Mouse (Mus musculus): ENCODE measurements around the gene Acvr1.

Gene Acvr1

GRCm38 (mm10) chr2:58567066-58567810 is at the start of gene Acvr1, which contains the start of gene Upp2:
Gene Acvr1 (minus strand): TSS chr2:58567157.
Gene Upp2 (plus strand): TSS chr2:58567298.
- peak; percentile 2 for DNase-seq (ENCODE audit: low read depth in 2 of 2, low spot score in 2 of 2)

DNA sequence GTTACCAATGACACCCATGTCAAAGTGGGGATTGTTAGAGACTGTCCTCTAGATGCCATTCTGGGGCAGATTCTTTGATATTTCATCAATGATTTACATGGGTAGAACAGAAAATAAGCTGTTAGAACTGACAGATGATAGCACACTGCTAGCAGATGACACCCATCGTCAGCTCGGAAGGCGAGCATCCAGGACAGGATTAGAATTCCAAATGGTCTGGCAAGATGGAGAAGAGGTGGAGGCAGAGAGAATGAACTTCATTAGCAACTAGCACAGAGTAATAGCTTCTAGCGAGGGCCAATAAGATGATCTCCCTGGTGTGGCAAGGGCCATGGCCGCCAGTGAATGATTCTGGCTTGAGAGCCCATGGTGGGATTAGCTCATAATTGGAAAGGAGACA is 48.8 kb upstream of the Acvr1 start:
- DNase-seq (ENCODE audit: low read depth in 2 of 2, low spot score in 2 of 2): no peak

DNA sequence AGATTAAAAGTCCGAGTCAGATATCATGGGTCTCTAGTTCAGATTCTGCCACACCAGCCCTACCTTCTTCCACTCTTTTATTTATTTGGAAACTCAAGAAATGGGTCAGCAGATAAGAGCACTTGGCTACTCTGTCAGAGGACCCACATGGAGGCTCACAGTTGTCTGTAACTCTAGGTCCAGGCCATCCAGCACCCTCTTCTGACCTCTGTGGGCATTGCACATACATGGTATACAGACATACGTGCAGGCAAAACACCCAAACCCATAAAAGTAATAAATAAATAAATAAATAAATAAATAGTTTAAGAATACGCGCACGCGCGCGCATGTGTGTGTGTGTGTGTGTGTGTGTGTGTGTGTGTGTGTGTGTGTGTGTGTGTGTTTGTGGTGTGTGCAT is 47.9 kb upstream of the Acvr1 start:
- DNase-seq (ENCODE audit: low read depth in 2 of 2, low spot score in 2 of 2): no peak

DNA sequence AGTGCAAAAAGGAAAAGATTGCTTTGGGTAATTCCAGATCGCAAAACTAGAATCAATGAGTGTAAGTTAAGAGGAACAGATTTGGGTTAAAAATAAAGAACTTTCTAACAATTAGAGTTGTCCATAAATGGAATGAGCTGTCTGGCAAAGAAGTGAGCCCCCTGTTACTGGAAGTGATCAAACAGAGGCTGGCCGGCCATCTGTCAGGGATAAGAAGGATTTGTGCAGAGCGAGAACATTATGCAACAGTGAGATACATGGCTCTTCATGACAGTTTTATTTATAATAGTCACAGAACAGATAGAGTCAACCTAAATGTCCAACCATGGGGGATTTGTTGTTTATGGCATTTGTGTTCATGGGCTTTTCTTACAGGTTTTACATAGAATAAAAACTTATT is 46.8 kb upstream of the Acvr1 start:
- no peak for DNase-seq (ENCODE audit: low read depth in 2 of 2, low spot score in 2 of 2)

DNA sequence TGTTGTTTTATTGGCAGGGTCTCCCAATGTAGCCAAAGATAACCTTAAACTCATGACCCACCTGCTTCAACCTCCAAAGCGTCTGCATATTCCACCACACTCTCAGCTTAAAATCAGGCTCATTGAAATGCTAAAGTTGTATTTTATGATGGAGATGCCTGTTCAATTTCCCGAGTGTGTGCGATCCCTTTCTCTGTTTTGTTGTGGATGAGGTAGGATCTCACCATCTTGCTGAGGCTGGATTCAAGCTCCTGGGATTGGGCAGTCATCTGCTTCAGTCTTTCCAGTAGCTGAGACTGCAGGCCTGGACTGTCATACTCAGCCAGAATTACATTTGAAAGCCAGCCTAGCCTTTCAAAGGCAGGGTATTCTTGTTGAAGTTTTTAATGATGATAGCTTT is 37.8 kb upstream of the Acvr1 start:
- no peak for DNase-seq (ENCODE audit: low read depth in 2 of 2, low spot score in 2 of 2)

- DNase-seq (ENCODE audit: low read depth in 2 of 2, low spot score in 2 of 2): no peak
These were observed 36.4 kb upstream of the Acvr1 start for GRCm38 (mm10) chr2:58603379-58603778.

GRCm38 (mm10) chr2:58601382-58601781 is 34.4 kb upstream of the Acvr1 start:
- DNase-seq (ENCODE audit: low read depth in 2 of 2, low spot score in 2 of 2): no peak

DNA sequence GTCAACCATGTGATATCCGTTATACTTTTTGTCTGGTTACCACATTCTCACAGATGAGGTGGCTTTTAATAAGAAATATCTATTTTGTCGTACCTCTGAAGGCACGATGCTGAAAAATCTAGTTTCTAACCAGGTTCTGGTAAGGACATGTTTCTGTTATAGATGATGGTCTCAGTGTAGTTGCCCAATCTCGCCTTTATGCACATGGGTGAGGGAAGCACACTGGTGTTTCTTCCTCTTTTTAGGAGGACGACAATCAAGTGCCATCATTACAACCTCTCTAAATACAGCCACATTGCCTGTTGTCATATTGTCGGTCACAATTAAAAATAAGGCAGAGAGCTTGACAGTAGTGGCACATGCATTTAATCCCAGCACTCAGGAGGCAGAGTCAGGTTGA is 32.7 kb upstream of the Acvr1 start:
- DNase-seq (ENCODE audit: low read depth in 2 of 2, low spot score in 2 of 2): no peak

DNA sequence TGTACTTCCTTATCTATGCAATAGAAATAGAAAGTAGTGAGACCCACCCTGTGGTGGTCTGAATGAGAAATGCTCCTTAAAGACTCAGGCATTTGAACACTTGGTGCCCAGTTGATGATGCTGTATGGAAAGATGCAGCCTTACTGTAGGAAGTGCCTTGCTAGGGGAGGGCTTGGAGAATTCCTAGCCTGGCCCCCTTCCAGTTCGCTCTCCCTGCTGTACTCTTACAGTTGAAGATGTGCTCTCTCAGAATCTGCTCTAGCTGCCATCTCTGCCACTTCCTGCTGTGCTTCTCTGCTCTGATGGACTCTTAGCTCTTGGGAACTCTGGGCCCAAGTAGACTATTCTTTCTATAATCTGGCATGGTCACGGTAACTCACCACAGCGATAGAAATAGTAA is 30.6 kb upstream of the Acvr1 start:
- no peak for DNase-seq (ENCODE audit: low read depth in 2 of 2, low spot score in 2 of 2)

DNA sequence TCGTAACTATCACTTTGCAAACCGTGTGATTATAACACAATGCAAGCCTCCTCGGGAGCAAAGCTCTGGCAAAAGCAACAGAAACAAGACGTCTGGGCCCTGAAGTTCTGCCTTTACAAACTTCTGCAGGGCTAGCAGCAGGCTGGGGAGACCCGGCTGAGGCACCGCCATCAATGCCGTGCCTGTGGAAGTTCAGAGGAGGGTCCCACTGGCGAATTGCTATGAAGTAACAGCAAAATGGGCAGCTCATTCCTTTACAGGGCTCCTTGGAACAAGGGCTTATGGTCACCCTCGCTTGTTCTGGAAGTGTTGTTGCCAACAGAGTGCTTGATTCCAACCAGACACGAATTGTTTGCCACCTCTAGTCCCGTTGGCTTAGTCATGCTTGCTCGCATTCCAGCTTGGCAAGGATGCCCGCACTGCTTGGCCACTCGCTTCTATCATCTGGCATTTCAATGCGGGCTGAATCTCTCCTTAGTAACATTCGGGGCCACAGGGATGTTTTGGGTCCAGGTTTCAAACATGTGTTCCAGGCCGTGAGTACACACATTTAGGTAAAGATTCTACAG is 29.9 kb upstream of the Acvr1 start:
- no peak for DNase-seq (ENCODE audit: low read depth in 2 of 2, low spot score in 2 of 2)

- no peak for DNase-seq (ENCODE audit: low read depth in 2 of 2, low spot score in 2 of 2)
These were observed 28.4 kb upstream of the Acvr1 start for GRCm38 (mm10) chr2:58595350-58595749.

DNA sequence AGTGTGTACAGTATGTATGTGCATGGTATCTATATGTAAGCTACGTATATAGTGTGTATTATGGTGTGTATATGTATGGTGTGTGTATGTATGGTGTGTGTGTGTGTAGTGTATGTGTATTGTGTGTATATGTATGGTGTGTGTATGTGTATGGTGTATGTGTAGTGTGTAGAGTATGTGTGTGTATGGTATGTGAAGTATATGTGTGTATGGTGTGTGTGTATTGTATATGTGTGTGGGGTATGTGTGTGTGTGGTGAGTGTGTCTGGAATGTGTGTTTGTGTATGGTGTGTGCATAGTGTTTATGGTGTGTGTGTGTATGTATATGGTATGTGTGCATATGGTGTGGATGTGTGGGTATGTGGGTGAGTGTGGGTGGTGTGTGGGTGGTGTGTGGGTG is 23.1 kb upstream of the Acvr1 start:
- DNase-seq (ENCODE audit: low read depth in 2 of 2, low spot score in 2 of 2): no peak

- DNase-seq (ENCODE audit: low read depth in 2 of 2, low spot score in 2 of 2): no peak
These were observed 22.7 kb upstream of the Acvr1 start for GRCm38 (mm10) chr2:58589637-58590036.

GRCm38 (mm10) chr2:58586311-58586710 is 19.4 kb upstream of the Acvr1 start:
- no peak for DNase-seq (ENCODE audit: low read depth in 2 of 2, low spot score in 2 of 2)

DNA sequence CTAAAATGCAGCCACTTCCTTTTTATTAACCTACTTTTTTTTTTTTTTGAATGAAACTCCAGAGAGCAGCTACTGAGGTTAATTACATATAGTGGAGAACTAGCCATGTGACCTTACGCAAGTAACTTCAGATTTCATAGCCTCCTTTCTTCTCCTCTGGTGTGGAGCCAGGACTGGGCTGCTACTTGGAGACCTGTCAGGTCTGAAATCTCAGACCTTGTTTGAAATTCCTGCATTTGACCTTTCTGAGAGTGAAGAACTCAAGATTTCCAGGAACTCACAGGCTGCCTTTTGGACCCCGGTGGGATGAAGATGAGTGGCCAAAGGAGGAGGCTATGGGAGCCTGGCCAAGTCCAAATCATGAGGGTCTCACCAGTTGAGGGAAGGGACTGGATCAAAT is 7.2 kb upstream of the Acvr1 start:
- no peak for DNase-seq (ENCODE audit: low read depth in 2 of 2, low spot score in 2 of 2)

GRCm38 (mm10) chr2:58568841-58569645 is 2.1 kb upstream of the Acvr1 start:
- DNase-seq (ENCODE audit: low read depth in 2 of 2, low spot score in 2 of 2): no peak

DNA sequence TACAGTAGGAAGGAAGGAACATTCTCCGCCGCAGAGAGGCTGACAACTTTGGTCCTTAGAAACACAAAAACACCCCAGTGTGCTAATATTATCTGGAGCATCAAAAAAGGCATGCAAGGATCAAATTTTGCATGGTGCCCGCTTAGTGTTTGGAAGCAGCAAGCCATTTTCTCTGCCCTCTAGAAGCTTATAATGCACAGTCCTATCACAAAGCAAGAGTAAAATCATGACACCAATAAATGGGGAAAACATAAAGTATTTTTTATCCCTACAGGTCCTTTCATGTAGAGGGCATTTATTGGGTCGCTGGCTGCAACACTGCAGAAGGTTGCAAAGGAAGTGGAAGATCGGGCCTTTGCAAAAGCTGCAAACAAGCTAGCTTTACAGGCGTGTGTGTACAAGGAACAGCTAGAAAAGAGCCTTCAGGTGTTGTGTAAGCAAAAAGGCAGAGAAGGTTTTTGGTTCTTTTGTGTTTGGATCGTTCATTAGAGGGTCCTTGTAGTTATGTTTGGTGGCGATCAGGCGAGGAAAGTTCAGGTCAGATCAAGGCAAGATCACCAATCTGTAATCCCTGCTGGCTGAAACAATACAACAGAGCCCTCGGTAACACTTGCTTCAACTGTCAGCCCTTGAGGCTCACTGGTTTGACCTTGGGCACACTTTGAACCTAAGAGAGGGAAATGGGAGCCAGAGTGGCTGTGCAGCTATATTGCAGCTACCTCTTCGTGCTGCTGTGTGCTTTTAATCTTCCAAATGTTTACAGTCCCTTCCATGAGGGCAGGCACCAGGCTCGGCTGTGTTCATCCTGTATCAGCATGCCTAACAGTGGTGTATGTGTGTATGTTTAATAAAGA is 1.1 kb upstream of the Acvr1 start:
- DNase-seq (ENCODE audit: low read depth in 2 of 2, low spot score in 2 of 2): no peak

DNA sequence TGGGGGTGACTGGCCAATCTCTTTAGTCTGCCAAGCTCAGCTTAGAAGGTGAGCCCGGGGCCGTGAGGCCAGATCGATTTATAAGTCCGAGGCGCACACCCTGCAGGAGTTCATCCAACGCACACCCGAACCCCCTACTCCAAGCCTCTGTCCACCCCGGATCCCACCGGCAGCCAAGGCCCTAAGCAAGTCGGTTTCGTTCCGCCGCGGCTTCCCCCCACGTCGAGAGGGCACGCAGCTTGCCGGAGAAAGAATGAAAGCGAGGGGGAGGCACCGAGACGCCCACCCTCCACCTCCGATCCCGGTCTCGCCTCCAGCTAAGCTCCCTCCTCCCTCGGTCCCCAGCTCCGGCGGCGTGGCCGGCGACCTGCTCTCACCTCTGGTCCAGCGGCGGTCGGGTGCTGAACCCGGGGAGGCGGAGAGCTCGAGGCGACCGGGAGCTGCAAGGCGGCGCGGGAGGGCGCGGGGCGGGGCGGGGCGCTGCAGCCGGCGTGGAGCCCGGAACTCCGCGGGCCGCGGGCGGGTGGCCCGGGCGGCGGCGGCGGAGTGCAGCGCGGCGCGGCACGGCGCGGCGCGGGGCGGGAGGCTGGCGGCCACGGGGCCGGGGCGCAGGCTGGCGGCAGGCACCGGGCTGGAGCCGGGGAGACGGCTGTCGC is 419 bp downstream of the Acvr1 start:
- DNase-seq (ENCODE audit: low read depth in 2 of 2, low spot score in 2 of 2): peak; percentile 14 to 18

DNA sequence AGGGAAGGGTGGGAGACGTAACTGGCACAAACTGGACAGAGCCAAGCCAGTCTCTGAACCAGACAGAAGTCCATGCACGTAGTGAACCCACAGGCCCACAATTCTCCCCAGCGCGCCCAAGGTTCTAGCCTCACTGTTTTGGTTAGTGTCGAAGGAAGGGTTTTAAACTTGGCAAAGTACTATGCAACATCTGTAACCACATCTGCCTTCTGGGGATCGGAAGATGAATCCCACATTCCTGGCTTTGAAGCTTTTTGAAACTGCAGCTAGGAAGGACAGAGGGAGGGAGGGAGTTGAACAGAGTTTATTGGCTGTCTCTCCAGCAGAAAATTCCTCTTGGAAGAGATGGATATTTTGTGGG is 928 bp downstream of the Acvr1 start:
- DNase-seq (ENCODE audit: low read depth in 2 of 2, low spot score in 2 of 2): no peak

DNA sequence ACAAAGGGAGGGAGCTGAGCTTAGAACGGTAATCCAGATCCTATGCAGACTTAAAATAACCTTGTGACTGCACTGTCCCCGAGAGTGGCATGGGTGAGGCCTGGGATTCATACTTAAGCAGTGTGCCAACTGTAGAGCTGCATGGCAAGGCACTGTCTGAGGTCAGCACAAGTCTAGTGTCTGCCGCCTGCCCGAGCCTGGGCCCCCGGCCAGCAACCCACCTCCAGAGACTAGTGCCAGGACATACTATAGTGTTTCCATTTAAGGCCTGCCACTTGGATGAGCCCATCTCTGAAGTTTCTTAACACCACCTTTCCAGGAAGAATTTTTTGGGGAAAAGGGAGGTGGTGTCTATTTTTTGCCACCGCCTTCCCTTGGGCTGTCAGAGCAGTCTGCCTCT is 1.7 kb downstream of the Acvr1 start:
- no peak for DNase-seq (ENCODE audit: low read depth in 2 of 2, low spot score in 2 of 2)

DNA sequence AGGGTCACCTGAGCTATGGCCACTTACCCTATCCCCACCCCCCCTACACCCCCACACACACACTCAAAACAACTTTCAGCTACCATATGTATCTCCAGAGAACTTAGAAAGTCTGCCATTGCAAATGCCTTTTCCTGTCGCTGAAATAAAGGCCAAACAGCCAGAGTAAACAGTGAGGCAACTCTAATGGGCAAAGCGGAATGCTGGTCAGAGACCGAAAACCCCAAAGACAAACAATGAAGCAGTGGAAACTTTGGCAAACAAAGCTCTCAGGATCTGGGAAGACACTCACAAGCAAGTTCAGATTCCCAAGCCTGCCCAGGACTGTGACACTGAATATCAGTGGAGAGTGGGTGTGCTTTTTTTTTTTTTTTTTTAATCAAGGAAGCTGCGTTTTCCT is 4.8 kb downstream of the Acvr1 start:
- no peak for DNase-seq (ENCODE audit: low read depth in 2 of 2, low spot score in 2 of 2)
